Mouse (Mus musculus) G1E (cell line): ENCODE measurements at regions not wholly inside any gene's neighbourhood (a gene's known extent, or its start where the extent isn't known, plus 50 kb on each side); places are given as distances from the start of the nearest gene placed in this dataset.
"Not testable (repeated sequence)": the region's sequence is repeated elsewhere in the genome, so short reads cannot be mapped to it uniquely, and the experiment has no call there.

Source experiments
- ATAC-seq: 2 replicates; pipeline ENCODE4 v1.8.0; 2016; ENCODE audit warnings: mild to moderate bottlenecking; ENCODE audit not compliant: insufficient number of reproducible peaks, poor library complexity, low FRiP score, severe bottlenecking; ENCODE audit errors: extremely low read depth
- DNase-seq: peaks from one replicate; pipeline ENCODE4 v3.0.0; 2012; ENCODE audit warnings: low spot score
- H3K27me3 ChIP-seq: 2 replicates; pipeline ENCODE4 v1.6.1; 2012; ENCODE audit warnings: mild to moderate bottlenecking, low read length, inconsistent platforms; ENCODE audit not compliant: insufficient read depth
- H3K36me3 ChIP-seq: replicated peaks from 2 replicates; pipeline ENCODE3; 2012; ENCODE audit warnings: mild to moderate bottlenecking, inconsistent platforms
- H3K4me1 ChIP-seq: 2 replicates; pipeline ENCODE4 v1.6.1; 2012; ENCODE audit warnings: low read depth, low read length, inconsistent platforms, mixed read lengths; ENCODE audit not compliant: insufficient read depth
- H3K4me3 ChIP-seq: 2 replicates; pipeline ENCODE4 v1.5.1; 2012; ENCODE audit warnings: low read depth, mild to moderate bottlenecking, inconsistent platforms, low read length, moderate library complexity, mixed read lengths
- H3K9me3 ChIP-seq: replicated peaks from 2 replicates; pipeline ENCODE4 v1.6.1; 2012; ENCODE audit warnings: inconsistent platforms
- CTCF ChIP-seq: IDR thresholded peaks from 2 replicates; pipeline ENCODE4 v1.5.1; 2012; ENCODE audit warnings: low read depth, low read length, inconsistent platforms, mixed read lengths
- GATA1 ChIP-seq: IDR thresholded peaks from 2 replicates; pipeline ENCODE4 v1.6.1; 2012; ENCODE audit warnings: borderline replicate concordance, low read length, inconsistent platforms, mixed read lengths
- GATA2 ChIP-seq: IDR thresholded peaks from 2 replicates; pipeline ENCODE4 v1.6.1; 2012; ENCODE audit warnings: low read depth, low read length, inconsistent platforms, borderline replicate concordance
- POLR2AphosphoS5 ChIP-seq: IDR thresholded peaks from 2 replicates; pipeline ENCODE4 v1.6.1; 2012; ENCODE audit warnings: low read depth, low read length, inconsistent platforms; ENCODE audit not compliant: insufficient replicate concordance
- TAL1 ChIP-seq: conservative IDR thresholded peaks from 2 replicates; pipeline ENCODE4 v1.6.1; 2012; ENCODE audit warnings: low read depth, low read length, inconsistent platforms, mixed read lengths

DNA sequence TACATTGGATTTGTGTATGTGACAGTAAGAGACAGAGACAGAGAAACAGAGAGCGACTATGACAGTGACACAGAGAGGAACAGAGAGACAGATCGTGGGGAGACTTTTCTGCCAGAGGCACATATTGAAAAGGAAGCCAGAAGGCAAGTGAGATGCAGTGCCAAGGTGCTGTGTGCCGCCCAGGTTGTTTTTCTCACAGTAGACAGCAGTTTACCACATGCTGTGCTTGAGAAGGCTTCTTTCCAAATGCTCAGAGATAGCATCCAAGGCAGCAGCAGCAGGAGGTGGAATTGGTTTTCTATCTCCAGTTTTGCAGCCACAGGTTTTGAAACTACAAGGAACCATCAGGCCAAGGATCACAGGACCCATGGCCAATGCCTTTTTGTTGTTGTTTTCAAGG is 466.5 kb downstream of the Lrfn5 start:
- no peaks in the 10 kb centered on the region for H3K27me3 ChIP-seq
- TF ChIP-seq GATA1 (no peak), TAL1 (no peak), CTCF (no peak), POLR2AphosphoS5 (no peak)
- H3K4me3 ChIP-seq: no peak overlapping the region
- no peak for ATAC-seq
- no peaks in the 10 kb centered on the region for H3K36me3 ChIP-seq
- H3K4me1 ChIP-seq: no peaks in the 10 kb centered on the region
- H3K9me3 ChIP-seq: peaks cover 8% of the 10 kb centered on the region; the same call in 1 of the 2 replicates
- no peak for DNase-seq

DNA sequence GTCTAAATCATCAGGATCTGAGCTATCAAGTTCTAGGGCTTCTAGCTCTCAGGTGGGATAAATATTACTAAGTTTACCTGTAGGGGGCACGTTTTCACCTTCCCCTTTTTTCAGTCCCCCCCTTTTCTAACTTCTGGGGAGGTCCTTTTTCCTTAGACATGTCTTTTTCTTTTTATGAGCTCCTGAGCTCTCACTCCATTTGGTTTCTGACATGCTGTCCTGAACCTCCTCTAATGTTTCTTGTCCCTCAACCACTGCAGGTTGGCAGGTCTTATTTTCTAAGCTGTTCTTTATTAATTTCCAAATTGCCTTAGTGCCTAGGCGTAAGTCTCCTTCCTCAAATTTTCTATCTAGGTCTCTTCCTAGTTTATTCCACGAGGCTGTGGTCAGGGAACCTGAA is 470.9 kb downstream of the Lrfn5 start:
- ATAC-seq, DNase-seq, H3K36me3 ChIP-seq, H3K27me3 ChIP-seq, H3K4me3 ChIP-seq, H3K4me1 ChIP-seq: not testable (repeated sequence)
- peaks cover 16% of the 10 kb centered on the region for H3K9me3 ChIP-seq

- no peaks in the 10 kb centered on the region for H3K36me3 ChIP-seq
- no peaks in the 10 kb centered on the region for H3K27me3 ChIP-seq
- TF ChIP-seq TAL1 (no peak), GATA1 (no peak), CTCF (no peak), POLR2AphosphoS5 (no peak), GATA2 (no peak)
- H3K9me3 ChIP-seq: peaks cover 17% of the 10 kb centered on the region
- DNase-seq (no peak), ATAC-seq (peak; percentile 77)
- no peaks in the 10 kb centered on the region for H3K4me1 ChIP-seq
- no peak overlapping the region for H3K4me3 ChIP-seq
Observed at GRCm38 (mm10) chr12:61994294-61994693, 471.3 kb downstream of the Lrfn5 start.

DNA sequence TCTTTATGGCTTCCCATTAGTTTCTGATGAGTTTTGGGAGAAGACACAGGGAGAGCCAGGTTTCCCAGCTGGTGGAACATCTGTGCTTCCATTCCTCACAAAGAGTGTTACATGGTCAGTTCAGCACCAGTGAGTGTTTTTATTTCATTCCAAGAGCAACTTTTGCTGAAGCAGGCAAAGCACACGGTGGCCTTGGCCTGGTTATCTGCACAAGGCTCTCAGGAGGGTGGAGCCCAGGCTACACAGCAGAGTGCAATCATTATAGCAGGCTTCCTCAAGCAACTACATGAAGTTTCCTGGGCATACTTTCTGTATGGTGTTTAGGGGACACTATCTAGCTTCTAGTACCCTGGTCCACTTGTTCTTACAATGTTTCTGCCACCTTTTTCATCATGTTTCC is 490.4 kb downstream of the Lrfn5 start:
- H3K4me1 ChIP-seq: peaks cover 7% of the 10 kb centered on the region
- H3K36me3 ChIP-seq: no peaks in the 10 kb centered on the region
- TF ChIP-seq CTCF (no peak), TAL1 (no peak), POLR2AphosphoS5 (no peak), GATA2 (no peak), GATA1 (no peak)
- peaks cover 8% of the 10 kb centered on the region for H3K9me3 ChIP-seq
- DNase-seq (no peak), ATAC-seq (no peak)
- H3K4me3 ChIP-seq: no peak overlapping the region
- no peaks in the 10 kb centered on the region for H3K27me3 ChIP-seq

DNA sequence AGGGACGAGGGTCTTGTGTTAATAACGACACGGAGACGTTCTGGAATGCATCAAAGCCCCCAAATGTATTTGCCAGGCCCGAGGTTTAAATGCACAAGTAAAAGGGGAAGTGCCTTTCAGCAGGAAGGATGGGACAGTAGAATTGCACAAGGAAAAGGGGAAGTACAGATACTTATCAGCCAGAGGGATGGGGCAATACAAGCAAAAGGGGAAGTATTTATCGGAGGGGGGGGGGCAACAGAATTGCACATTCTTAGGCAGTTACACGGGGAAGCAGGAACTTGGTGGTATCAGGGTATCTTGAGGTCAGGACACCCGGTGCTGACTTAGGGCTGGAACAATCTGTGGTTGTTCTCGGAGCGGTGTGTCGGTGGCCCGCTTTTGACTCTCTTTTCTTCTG is 494.7 kb downstream of the Lrfn5 start:
- not testable (repeated sequence) for H3K4me3 ChIP-seq, DNase-seq, H3K4me1 ChIP-seq, ATAC-seq, H3K36me3 ChIP-seq, H3K9me3 ChIP-seq, H3K27me3 ChIP-seq
